Mouse (Mus musculus) Patski (cell line): ENCODE data around the gene Dppa3. TPM values are rescaled to one million over a fixed set of nuclear protein-coding genes. Genes with fewer than 3 reads are reported as not detected.
"Not testable (repeated sequence)": the region's sequence is repeated elsewhere in the genome, so short reads cannot be mapped to it uniquely, and the experiment has no call there.

Source experiments
- ATAC-seq: fragments of 100-300 bp; one replicate; pipeline ENCODE4 v1.8.0; 2021
- CTCF ChIA-PET: fragments of 350-600 bp; sonication (Branson Sonifier 250); formaldehyde crosslinking; loops from one replicate; lab custom pipeline; 2022; ENCODE audit warnings: inconsistent platforms; lab: Charles Lee
- POLR2A ChIA-PET: fragments of 350-600 bp; sonication (Branson Sonifier 250); formaldehyde crosslinking; loops from one replicate; lab custom pipeline; 2022; ENCODE audit warnings: antibody characterized with exemption, inconsistent platforms; lab: Charles Lee
- DNase-seq: peaks from one replicate; pipeline ENCODE4 v3.0.0-alpha.2; 2011; ENCODE audit warnings: low read depth, low spot score
- H3K27me3 ChIP-seq: fragments of 371-371 bp; one replicate; pipeline ENCODE4 v1.5.1; 2021
- CTCF ChIP-seq: fragments of 100-300 bp; IDR thresholded peaks from one replicate; pipeline ENCODE4 v1.5.1; 2021
- in situ Hi-C: fragments of 300-500 bp; cut with MboI; formaldehyde crosslinking; loops from 3 replicates; pipeline ENCODE4 v1.11.1; 2018; ENCODE audit warnings: low pct_unique_long_range_greater_than_20kb, mixed read lengths
- polyA plus RNA-seq: library from polyadenylated mRNA; unstranded; gene quantifications from one replicate; pipeline ENCODE4 v1.2.3, GENCODE M21; 2021

The Dppa3 gene
- polyA plus RNA-seq, 1 experiment from 2014 or later = not detected

DNA sequence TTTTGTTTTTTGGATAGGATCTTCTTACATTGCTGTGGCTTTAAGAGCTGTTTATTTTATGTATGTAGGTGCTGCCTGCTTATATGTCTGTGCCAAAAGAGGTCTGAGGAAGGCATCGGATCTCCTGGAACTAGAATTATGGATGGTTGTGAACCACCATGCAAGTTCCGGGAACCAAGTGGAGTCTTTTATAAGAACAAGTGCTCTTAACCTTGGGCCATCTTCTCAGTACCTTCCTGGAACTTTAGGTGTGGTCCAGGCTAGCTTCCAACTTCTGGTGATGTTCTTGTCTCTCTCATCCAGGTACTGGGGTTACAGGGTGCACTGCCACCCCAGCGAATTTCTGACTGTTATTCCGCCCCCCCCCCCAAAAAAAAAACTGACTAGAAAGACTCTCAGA lies 13.8 kb upstream of the Dppa3 start:
- no peaks in the 10 kb centered on the region for H3K27me3 ChIP-seq
- in situ Hi-C loops = no loop called here
- TF ChIP-seq CTCF = no peak
- CTCF ChIA-PET = no interaction called here
- DNase-seq (no peak), ATAC-seq (no peak)
- POLR2A ChIA-PET = no interaction called here

DNA sequence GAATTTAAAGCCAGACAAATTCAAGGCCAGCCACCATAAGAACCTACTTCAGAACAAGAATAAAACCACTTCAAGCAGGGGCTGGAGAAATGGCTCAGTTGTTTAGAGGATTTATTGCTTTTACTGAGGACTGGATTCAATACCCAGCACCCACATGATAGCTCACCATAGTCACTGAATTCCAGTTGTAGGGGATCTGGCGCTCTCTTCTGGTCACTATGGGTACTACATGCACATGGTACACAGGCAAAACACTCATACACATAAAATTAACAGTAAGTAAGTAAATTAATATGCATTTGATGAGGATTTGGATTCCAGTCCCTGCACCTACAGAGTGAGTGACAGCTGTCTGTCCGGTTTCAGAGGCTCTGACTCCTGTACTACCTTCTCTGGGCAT lies 12.2 kb upstream of the Dppa3 start:
- CTCF ChIA-PET = no interaction called here
- POLR2A ChIA-PET = no interaction called here
- no peaks in the 10 kb centered on the region for H3K27me3 ChIP-seq
- no peak for DNase-seq
- no peak for ATAC-seq
- TF ChIP-seq CTCF = peak; percentile 40
- in situ Hi-C loops = no loop called here

DNA sequence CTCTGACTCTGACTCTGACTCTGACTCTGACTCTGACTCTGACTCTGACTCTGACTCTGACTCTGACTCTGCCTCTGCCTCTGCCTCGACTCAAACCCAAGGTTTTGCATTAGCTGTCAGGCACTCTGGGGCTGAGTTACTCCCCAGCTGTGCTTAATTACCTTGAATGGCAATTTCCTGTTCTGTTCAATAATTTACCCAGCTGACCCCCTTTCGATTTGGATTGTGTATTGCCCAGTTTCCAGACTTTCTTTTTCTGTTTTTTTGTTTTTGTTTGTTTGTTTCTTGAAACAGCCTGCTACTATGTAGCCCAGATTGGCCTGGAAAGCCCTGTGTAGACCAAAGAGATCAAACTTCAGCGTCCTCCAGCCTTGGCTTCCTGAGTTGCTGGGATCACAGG lies 10.2 kb upstream of the Dppa3 start:
- DNase-seq (no peak), ATAC-seq (no peak)
- no peak for TF ChIP-seq CTCF
- in situ Hi-C loops = no loop called here
- ChIA-PET CTCF (no interaction called here), POLR2A (no interaction called here)
- H3K27me3 ChIP-seq = no peaks in the 10 kb centered on the region

DNA sequence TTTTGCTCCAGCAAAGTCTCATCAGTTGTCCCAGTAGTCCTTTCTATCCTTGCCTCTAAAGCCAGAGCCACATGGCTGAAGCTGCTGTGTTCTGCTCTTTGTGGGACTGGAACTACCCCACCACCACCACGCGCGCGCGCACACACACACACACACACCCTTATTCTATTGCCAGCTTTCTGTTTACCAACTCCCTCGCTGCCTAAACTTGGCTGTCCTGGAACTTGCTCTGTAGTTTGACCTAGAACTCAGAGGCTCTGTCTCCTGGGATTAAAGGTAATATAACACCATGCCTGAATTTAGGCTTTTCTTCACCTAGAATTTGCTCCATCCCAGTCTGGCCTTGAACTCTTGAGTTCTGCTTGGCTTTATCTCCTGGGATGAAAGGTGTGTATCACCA lies 5.1 kb upstream of the Dppa3 start:
- CTCF ChIA-PET = no interaction called here
- H3K27me3 ChIP-seq = no peaks in the 10 kb centered on the region
- TF ChIP-seq CTCF = no peak
- ATAC-seq = no peak
- DNase-seq = no peak
- POLR2A ChIA-PET = no interaction called here
- in situ Hi-C loops = no loop called here

DNA sequence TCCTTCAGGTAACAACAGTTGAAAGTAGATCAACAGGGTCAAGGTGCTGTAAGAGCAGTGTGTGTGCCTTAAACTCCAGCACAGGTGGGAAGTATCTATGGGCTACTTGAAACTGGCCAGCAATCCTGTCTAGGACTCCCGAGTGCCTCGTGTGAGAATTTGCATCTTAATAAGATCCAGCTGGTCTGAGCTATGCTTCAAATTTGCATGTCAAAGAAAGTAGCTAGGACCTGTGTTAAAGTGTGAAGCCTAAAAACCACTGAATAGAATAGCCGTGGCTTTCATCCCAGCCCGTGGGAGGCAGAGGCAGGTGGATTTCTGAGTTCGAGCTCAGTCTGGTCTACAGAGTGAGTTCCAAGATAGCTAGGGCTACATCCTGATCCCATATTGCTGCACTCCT lies 1.7 kb upstream of the Dppa3 start:
- ATAC-seq (no peak), DNase-seq (no peak)
- POLR2A ChIA-PET = no interaction called here
- in situ Hi-C loops = no loop called here
- no peaks in the 10 kb centered on the region for H3K27me3 ChIP-seq
- CTCF ChIA-PET = no interaction called here
- no peak for TF ChIP-seq CTCF

DNA sequence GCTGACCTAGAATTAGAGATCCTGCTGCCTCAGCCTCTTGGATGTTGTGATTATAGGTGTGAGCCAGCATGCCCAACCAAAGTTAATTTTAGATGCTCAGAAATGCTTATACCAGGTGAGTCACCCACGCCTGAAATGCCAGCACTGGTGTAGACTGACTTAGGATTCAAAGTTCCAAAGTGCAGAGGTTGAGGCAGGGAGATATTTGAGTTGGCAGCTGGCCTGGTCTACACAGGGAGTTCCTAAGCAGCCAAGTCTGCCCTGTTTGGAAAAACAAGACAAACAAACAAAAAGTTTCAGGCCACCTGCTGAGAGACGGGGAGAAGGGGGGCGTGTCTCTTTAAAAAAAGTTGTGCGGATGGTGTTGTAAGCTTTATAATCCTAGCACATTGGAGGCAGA lies 1.1 kb upstream of the Dppa3 start:
- POLR2A ChIA-PET = no interaction called here
- in situ Hi-C loops = no loop called here
- CTCF ChIA-PET = no interaction called here
- no peak for DNase-seq
- no peak for ATAC-seq
- TF ChIP-seq CTCF = no peak
- H3K27me3 ChIP-seq = no peaks in the 10 kb centered on the region

DNA sequence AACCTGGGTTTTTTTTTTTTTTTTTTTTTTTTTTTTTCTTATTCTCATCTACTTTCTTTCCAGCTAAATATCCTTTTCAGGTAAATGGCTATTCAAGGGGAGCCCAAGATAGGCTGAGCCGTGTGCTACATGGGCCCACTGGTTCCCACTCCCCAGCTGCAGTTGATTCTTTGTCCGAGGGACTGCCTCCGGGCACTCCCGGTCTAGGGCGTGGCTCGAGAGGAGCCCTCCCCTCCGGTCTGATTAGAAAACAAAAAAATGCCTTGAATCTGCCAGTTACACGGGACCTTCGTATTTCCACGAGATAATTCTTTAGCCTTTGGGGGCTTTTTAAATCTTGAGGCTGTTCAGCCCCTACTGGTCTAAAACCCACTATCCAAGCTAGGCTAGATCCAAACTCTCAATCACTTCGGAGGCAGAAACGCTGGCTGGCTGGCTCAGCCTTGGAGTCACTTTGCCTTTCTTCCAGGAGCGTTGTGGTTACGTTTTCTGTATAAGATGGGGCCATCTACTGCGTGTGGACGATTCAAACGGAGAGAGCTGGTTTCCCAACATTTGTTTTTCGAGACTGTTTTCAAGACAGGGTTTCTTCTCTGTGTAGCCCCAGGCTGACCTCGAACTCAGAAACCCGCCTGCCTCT lies 1.4 kb downstream of the Dppa3 start:
- in situ Hi-C loops = no loop called here
- no peak for DNase-seq
- ATAC-seq = no peak
- H3K27me3 ChIP-seq = no peaks in the 10 kb centered on the region
- CTCF ChIA-PET = interaction anchor here (1.6 kb wide), 1 partner anchor 42 kb away, joined by 4 read pairs; no protein-coding TSS in a partner anchor
- POLR2A ChIA-PET = no interaction called here
- TF ChIP-seq CTCF = no peak

DNA sequence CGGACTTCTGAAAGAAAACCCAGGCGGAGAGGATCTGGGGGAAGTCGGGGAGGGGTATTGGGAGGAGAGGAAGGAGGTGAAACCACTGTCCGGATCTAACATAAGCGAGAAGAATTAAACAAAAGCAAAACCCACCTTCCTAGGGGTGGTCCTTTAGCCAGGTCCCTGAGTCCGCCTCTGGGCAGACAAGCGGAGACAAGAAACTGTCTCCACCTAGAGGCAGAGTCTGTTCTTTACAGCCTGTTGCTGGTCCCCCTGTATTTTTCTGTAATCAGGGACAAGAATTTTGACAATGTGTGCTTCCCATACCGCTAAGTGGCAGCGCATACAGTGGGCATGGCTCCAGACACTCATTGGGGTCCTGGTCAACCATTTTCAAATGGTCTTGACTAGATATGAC lies 7.2 kb downstream of the Dppa3 start:
- peak; percentile 33 for TF ChIP-seq CTCF
- in situ Hi-C loops = no loop called here

DNA sequence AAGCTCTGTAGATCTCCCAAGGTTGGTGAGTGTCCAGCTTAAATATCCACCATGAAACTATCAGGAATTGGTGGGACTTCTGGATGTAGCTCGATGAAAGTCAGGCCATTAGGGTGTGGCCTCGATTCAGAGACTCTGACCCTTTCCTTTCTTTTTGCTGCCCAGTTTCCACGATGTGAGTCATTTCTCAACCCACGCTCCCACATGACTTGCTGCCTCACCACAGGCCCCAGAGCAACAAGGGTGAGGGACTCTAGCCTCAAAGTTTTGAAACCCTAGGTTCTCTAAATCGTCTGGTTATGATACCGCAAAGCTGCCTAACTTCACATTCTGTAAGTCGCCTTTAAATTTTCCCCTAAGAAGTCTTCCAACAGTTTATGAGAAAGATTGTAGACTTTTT lies 9.1 kb downstream of the Dppa3 start:
- ChIA-PET CTCF (no interaction called here), POLR2A (no interaction called here)
- ATAC-seq (no peak), DNase-seq (no peak)
- in situ Hi-C loops = no loop called here
- no peaks in the 10 kb centered on the region for H3K27me3 ChIP-seq
- TF ChIP-seq CTCF = no peak

More for the DNA sequence above, 7.2 kb downstream of the Dppa3 start:
- ATAC-seq (no peak), DNase-seq (no peak)
- no peaks in the 10 kb centered on the region for H3K27me3 ChIP-seq
- POLR2A ChIA-PET = no interaction called here
- CTCF ChIA-PET = no interaction called here

DNA sequence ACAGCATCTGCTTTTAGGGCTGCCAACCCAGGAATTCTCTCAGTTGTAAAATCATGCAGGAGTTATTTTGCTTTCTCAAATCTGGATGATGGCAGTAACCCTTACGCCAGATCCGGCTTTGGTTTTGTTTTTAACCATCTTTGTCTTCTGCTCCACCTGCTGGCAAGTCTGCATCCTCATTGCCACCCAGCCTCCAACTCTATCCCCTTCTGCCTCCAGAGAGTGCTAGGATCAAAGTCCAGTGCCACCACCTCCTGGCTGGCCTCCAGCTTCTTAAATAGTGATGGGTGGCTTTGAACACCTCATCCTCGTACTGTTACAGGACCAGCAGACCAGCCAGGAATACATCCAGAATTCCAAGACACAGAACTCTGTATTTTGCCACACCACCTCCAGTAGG lies 10.5 kb downstream of the Dppa3 start:
- DNase-seq = no peak
- no peaks in the 10 kb centered on the region for H3K27me3 ChIP-seq
- ATAC-seq = no peak
- ChIA-PET CTCF (no interaction called here), POLR2A (no interaction called here)
- in situ Hi-C loops = no loop called here
- TF ChIP-seq CTCF = no peak

DNA sequence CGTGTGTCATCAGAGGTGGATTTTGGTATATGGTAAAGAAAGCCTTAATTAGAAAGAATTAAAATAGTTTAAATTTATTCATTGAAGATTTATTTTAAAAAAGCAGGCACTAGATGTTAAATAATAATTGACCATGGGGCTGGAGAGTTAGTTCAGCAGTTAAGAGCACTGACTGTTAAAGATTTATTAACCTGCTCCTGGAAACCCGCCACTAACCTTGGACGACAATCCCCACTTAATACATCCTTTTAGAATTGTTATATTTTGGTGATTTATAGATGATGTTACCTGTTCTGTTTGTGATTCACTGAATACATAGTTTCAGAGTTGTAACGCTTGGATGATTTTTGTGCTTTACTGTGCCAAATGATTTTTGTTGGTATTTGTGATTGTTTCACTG lies 11.4 kb downstream of the Dppa3 start:
- in situ Hi-C loops, POLR2A ChIA-PET, DNase-seq, H3K27me3 ChIP-seq, ATAC-seq: not testable (repeated sequence)
- CTCF ChIA-PET = interaction anchor here (0.6 kb wide), 1 partner anchor 80 kb away, joined by 3 read pairs; no protein-coding TSS in a partner anchor

DNA sequence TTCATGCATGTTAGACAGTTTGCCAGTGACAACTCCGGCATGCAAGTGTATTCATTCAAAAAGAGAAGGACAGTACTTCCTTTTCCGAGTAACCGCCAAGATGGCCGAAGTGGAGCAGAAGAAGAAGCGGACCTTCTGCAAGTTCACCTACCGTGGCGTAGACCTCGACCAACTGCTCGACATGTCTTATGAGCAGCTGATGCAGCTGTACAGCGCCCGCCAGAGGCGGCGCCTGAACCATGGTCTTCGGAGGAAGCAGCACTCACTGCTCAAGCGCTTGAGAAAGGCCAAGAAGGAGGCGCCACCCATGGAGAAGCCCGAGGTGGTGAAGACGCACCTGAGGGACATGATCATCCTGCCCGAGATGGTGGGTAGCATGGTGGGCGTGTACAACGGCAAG lies 18.0 kb downstream of the Dppa3 start:
- ATAC-seq, POLR2A ChIA-PET, DNase-seq, H3K27me3 ChIP-seq, in situ Hi-C loops, CTCF ChIA-PET: not testable (repeated sequence)
